Mouse (Mus musculus) layer of hippocampus, adult 2 months (tissue): ENCODE data around the gene Gm28372. TPM values are rescaled to one million over a fixed set of nuclear protein-coding genes. Genes with fewer than 3 reads are reported as not detected.

Experiments
- DNase-seq, 2 experiments: peaks; one replicate each; pipeline ENCODE4 v3.0.0; 2022; ENCODE audit warnings: low spot score in 2 of 2
- H3K27ac ChIP-seq: fragments of 200-600 bp; 2 replicates; pipeline ENCODE4 v1.8.1; 2022
- H3K4me3 ChIP-seq: fragments of 200-600 bp; 2 replicates; pipeline ENCODE4 v1.8.1; 2022; ENCODE audit warnings: mild to moderate bottlenecking
- CTCF ChIP-seq: fragments of 200-600 bp; conservative IDR thresholded peaks from 2 replicates; pipeline ENCODE4 v1.8.1; 2022; ENCODE audit warnings: antibody characterized with exemption, mild to moderate bottlenecking, moderate library complexity
- total RNA-seq, 2 experiments: library from RNA; stranded (reverse); gene quantifications; 2 replicates each; pipeline ENCODE4 v1.2.3; 2021

Gm28372 gene
- total RNA-seq, 2 experiments from 2014 or later = not detected

DNA sequence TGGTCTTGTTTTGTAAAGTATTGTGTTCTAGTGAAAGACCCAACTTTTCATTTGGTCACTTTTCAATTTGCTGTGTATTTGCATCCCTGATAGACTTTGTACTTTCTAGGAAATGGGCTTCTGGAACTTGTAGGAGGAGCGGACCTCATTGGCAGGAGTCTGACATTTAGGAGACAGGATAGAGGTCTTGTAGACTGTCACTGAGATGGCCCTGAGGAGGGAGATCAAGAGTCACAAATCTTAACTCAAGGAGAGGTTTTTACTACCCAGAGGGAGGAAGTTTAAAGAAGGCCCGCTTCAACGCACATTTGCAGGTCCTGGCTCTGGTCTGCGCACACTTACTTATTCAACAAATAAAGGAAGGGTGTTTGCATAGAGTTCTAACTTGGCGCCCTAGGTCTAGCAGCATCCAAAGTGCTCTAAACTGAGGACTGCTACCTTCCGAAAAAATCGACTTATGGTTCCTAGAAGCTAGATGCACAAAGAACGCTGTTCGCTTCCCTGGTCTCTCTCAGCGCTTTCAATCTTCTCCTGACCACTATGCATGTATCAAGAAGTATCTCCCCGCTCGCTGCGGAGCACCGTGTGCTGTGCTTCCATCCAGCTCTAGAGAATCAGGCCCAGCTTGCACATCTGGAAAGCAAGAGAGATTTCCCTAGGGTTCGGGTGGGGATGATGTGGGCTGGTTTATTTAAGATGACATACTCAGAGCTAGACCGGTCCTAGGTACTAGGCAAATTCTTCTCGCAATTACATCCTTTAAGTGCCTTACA is 44.2 kb downstream of the Gm28372 start:
- Histone ChIP-seq H3K4me3 (peak overlapping the region; percentile 94), H3K27ac (peak overlapping the region; percentile 94; the same call in 1 of the 2 replicates)
- no peak for DNase-seq
- TF ChIP-seq CTCF = no peak

DNA sequence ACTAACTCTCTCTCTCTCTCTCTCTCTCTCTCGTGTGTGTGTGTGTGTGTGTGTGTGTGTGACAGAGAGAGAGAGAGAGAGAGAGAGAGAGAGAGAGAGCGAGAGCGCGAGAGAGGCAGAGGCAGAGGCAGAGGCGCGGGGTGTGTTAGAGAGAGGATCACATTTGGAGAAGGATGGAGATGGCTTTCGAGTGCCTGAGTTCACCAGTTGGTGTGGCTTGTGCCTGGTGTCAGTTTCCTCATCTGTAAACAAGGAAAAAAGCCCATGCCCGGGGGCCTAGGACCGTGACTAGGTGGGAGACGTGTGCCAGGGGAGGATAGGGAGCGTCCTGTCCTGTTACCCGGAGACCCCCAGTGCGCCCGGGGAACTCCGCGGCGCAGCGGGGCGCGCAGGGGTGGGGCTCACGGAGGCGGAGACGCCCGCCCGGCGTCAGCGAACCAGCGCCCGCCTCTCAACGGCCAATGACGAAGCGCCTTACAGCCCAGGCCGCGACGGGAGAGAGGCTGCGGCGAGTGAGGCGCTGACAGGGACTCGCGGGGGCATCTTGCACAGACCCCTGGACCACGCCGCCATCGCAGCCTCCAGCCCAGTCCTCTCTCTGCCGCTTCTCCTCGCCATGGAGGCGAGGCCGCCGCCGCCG is 44.9 kb downstream of the Gm28372 start, which contains the start of gene Ptpra:
Gene Ptpra (plus strand): TSS at position 485 of the 640 bp plus-strand sequence.
- no peak for TF ChIP-seq CTCF
- peak within 1 kb of the TSS; percentile 94 for H3K4me3 ChIP-seq

DNA sequence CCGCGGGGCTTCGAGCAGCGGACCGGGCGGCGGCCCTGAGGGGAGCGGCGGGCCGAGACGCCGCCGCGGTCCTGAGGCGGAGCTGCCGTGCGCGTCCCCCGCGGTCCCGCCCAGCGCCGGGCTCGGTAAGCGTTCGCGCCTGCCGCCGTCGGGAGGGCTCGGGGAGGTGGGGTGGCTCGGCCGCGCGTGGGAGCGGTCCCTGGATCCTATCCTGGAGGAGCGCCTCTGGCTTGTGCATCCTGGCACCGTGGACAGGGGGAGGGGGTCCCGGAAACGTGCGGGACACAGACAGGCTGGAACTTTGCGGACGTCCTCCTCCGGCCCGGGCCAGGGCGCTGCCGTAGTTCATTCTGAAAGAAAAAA is 45.4 kb downstream of the Gm28372 start:
- DNase-seq = peak; percentile 74 to 78
- Histone ChIP-seq H3K27ac (peak overlapping the region; percentile 94), H3K4me3 (peak overlapping the region; percentile 94)
- TF ChIP-seq CTCF = no peak

More for the DNA sequence above, 44.9 kb downstream of the Gm28372 start, which contains the start of gene Ptpra:
- H3K27ac ChIP-seq = peak within 1 kb of the TSS; percentile 94
- DNase-seq = peak; percentile 90 to 93

DNA sequence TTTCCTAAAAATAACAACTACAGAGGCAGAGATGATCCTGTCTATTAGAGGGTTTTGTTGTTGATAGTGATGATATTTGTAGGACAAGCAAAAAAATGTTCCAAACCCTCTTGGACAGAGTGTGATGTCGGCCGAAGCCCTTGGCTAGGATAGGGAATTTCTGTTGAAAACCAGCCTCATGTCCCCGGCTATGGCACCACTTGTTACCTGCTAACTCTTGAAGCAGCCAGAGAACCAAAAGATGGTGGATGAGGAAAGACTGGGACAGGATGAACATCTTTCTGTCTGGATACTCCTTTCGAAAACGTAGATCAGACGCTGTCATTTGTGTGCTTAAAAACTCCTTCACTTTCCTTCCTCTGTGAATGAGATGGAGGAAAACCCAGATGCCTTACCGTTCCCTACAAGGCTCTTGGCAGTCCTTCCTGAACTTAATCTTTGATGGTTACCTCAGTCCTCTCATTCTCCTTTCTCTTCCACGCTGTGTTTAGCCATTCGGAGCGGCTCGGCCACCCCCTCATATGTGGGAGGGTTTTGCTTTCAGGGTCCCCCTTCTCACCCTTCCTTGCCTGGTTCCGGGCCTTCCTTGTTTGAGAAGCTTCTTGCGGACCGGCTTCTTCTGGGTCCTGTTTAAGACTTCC is 46.2 kb downstream of the Gm28372 start:
- peak overlapping the region; percentile 94 for H3K4me3 ChIP-seq
- no peak for DNase-seq
- peak overlapping the region; percentile 94 for H3K27ac ChIP-seq
- TF ChIP-seq CTCF = no peak

DNA sequence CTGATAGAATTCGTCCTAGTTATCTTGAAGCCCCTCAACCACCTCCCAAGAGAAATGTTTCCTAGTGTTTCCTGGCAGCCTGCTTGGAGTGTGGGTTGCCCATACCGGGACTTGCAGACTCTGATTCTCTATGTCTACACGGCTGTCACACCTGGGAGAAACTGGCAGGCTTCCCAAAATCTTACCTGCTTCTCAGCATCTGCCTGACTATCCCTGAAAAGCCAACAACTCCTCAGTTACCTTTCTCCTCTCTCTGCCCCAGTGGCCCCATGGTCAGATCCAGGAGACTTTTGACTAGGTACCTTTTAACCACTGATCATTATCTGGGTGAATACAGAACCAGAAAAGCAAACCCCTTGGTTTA is 46.7 kb downstream of the Gm28372 start:
- Histone ChIP-seq H3K27ac (peak overlapping the region; percentile 94), H3K4me3 (peak overlapping the region; percentile 94)
- no peak for TF ChIP-seq CTCF
- no peak for DNase-seq

DNA sequence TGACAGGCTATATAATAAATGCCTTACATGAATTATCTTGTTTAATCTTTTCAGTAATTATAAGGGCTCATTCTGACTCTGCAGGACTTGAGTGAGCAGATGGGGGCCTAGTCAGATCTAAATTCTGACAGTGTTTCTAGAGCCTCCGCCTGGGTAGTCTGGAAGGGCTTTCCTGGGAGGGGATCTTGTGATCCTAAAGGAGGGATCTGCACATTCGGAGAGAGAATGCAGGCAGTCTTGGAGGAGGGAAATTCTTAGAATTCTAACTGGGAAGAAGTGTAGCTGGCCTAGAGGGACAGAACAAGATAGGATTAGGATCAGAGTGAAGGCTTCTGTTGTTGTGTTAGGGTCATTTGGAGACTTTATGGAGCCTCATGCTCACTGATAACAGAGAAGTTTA is 47.2 kb downstream of the Gm28372 start:
- peak overlapping the region; percentile 94 for H3K27ac ChIP-seq
- peak overlapping the region; percentile 94 for H3K4me3 ChIP-seq
- no peak for TF ChIP-seq CTCF
- DNase-seq = no peak

DNA sequence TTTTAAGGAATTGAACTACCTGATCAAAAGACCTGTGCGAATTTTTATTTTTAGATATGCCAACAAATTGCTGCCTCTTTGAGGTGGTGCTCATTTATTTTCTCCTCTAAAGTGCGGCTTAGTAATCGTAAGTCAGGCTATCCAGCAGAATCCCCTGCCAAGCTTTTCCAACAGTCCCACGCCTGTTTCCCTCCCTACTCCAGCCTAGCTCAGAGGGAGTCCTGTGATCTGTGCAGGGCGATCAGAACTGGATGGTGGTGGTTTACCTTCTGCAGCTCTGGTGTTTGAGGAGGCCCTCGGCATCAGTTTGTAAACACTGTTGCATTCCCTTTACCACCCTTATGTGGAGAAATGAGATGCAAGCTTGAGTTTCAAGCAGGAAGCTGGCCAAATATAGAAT is 48.4 kb downstream of the Gm28372 start:
- no peak for DNase-seq

DNA sequence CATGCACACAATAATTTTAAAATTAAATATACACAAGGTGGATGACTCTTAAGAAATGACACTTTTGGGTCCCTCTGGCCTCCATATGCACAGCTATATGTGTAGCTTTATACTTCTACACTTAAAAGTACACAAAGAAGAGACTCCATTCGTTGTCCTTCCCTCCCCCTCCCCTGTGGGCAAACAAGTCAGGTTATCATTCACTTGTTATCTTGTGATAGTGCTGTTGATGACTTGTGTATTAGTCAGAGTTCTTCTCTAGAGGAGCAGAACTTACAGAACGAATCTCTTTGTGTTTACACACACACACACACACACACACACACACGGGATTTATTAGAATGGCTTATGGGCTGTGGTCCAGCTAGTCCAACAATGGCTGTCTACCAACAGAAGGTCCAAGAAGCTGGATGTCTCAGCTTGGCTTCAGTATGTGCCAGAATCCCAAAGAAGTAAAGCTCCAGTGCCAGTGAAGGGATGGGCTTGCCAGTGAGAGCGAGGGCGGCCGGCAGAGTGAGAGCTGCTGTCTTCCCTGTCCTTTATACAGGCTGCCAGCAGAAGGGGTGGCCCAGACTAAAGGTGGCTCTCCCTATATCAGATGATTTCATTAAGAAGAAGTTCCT is 49.8 kb downstream of the Gm28372 start:
- DNase-seq = peak in 1 of 2 experiments; percentile 36
- TF ChIP-seq CTCF = no peak
- Histone ChIP-seq H3K27ac (peak overlapping the region; percentile 61), H3K4me3 (no peak overlapping the region)

More for the DNA sequence above, 48.4 kb downstream of the Gm28372 start:
- TF ChIP-seq CTCF = no peak
- peak overlapping the region; percentile 27 for H3K4me3 ChIP-seq
- peak overlapping the region; percentile 94 for H3K27ac ChIP-seq

Other genes with a start within 250 kb of the Gm28372 start
- gene Snrpb, start 225.8 kb upstream of the Gm28372 start, total RNA-seq = 100 to 1,000 TPM; 111 to 112 TPM
- under 1 TPM in 1 of 2 experiments, not detected in 1; 0.13 TPM for gene Tmc2, start 210.0 kb upstream of the Gm28372 start, total RNA-seq
- 100 to 1,000 TPM; 146 to 167 TPM for gene Nop56, start 130.8 kb upstream of the Gm28372 start, total RNA-seq
- gene Idh3b, start 120.7 kb upstream of the Gm28372 start, total RNA-seq = 100 to 1,000 TPM; 314 to 335 TPM
- gene Ebf4, start 110.1 kb upstream of the Gm28372 start, total RNA-seq = 10 to 100 TPM; 11.3 to 11.8 TPM
- gene Cpxm1, start 7.7 kb upstream of the Gm28372 start, total RNA-seq = 1 to 10 TPM; 6.6 to 7.5 TPM
- not detected for gene 1700020A23Rik, start within 50 bp of the Gm28372 start, total RNA-seq
- gene Tmem239, start 1.2 kb downstream of the Gm28372 start, total RNA-seq = not detected
- gene Vps16, start 19.1 kb downstream of the Gm28372 start, total RNA-seq = 100 to 1,000 TPM in 1 of 2 experiments, 10 to 100 TPM in 1; 91.3 to 104 TPM
- gene Pced1a, start 19.5 kb downstream of the Gm28372 start, total RNA-seq = 10 to 100 TPM; 23.0 to 27.3 TPM
- gene Ptpra, start 45.0 kb downstream of the Gm28372 start, total RNA-seq = 100 to 1,000 TPM; 326 to 341 TPM
- gene Mrps26, start 158.5 kb downstream of the Gm28372 start, total RNA-seq = 10 to 100 TPM; 82.5 to 86.7 TPM
- gene Oxt, start 170.9 kb downstream of the Gm28372 start, total RNA-seq = not detected
- 1 to 10 TPM; 2.1 to 2.6 TPM for gene Avp, start 177.3 kb downstream of the Gm28372 start, total RNA-seq
- 1 to 10 TPM; 8.8 to 8.9 TPM for gene Fastkd5, start 224.8 kb downstream of the Gm28372 start, total RNA-seq
- gene Ubox5, start 224.8 kb downstream of the Gm28372 start, total RNA-seq = 10 to 100 TPM; 11.0 to 11.7 TPM
- gene Lzts3, start 237.6 kb downstream of the Gm28372 start, total RNA-seq = 100 to 1,000 TPM; 185 to 196 TPM